Mouse (Mus musculus) 416B (cell line): ENCODE data around the gene 2900026A02Rik.

ENCODE experiments used
- DNase-seq: peaks from one replicate; pipeline ENCODE4 v3.0.0; 2011; ENCODE audit warnings: low read depth

2900026A02Rik gene

GRCm38 (mm10) chr5:113099546-113099945 is 121.5 kb downstream of the 2900026A02Rik start:
- peak; percentile 87 for DNase-seq

GRCm38 (mm10) chr5:113097551-113097950 is 123.5 kb downstream of the 2900026A02Rik start:
- DNase-seq, result no peak

GRCm38 (mm10) chr5:113095456-113095855 is 125.6 kb downstream of the 2900026A02Rik start:
- DNase-seq, result no peak

GRCm38 (mm10) chr5:113092406-113092805 is 128.6 kb downstream of the 2900026A02Rik start:
- no peak for DNase-seq

- DNase-seq, result peak; percentile 46
These were observed 129.9 kb downstream of the 2900026A02Rik start for GRCm38 (mm10) chr5:113091162-113091561.

- DNase-seq, result no peak
These were observed 130.3 kb downstream of the 2900026A02Rik start for GRCm38 (mm10) chr5:113090750-113091149.

- no peak for DNase-seq
These were observed 130.9 kb downstream of the 2900026A02Rik start for GRCm38 (mm10) chr5:113090077-113090690.

GRCm38 (mm10) chr5:113087465-113087864 is 133.6 kb downstream of the 2900026A02Rik start:
- no peak for DNase-seq

GRCm38 (mm10) chr5:113086990-113087389 is 134.0 kb downstream of the 2900026A02Rik start:
- no peak for DNase-seq

GRCm38 (mm10) chr5:113086439-113086838 is 134.6 kb downstream of the 2900026A02Rik start:
- DNase-seq, result no peak

- DNase-seq, result no peak
These were observed 135.1 kb downstream of the 2900026A02Rik start for GRCm38 (mm10) chr5:113085931-113086330.

- peak; percentile 43 for DNase-seq
These were observed 136.7 kb downstream of the 2900026A02Rik start for GRCm38 (mm10) chr5:113084309-113084708.

- no peak for DNase-seq
These were observed 138.5 kb downstream of the 2900026A02Rik start for GRCm38 (mm10) chr5:113082356-113083168.

- DNase-seq, result no peak
These were observed 139.6 kb downstream of the 2900026A02Rik start, which contains the start of gene Crybb3 for GRCm38 (mm10) chr5:113081439-113081838. Gene Crybb3 (minus strand): TSS chr5:113081584.

- DNase-seq, result no peak
These were observed 140.0 kb downstream of the 2900026A02Rik start for GRCm38 (mm10) chr5:113081020-113081419.

GRCm38 (mm10) chr5:113079783-113080182 is 141.3 kb downstream of the 2900026A02Rik start:
- no peak for DNase-seq

GRCm38 (mm10) chr5:113078686-113079085 is 142.3 kb downstream of the 2900026A02Rik start:
- DNase-seq, result peak; percentile 36

GRCm38 (mm10) chr5:113070017-113070416 is 151.0 kb downstream of the 2900026A02Rik start, which contains the start of gene Crybb2:
Gene Crybb2 (minus strand): TSS chr5:113070117.
- DNase-seq, result no peak

GRCm38 (mm10) chr5:113054308-113054707 is 166.7 kb downstream of the 2900026A02Rik start:
- DNase-seq, result peak; percentile 52

- DNase-seq, result no peak
These were observed 170.4 kb downstream of the 2900026A02Rik start for GRCm38 (mm10) chr5:113050581-113051185.

GRCm38 (mm10) chr5:113049876-113050275 is 171.2 kb downstream of the 2900026A02Rik start:
- DNase-seq, result no peak

- no peak for DNase-seq
These were observed 175.3 kb downstream of the 2900026A02Rik start for GRCm38 (mm10) chr5:113045511-113046273.
